Mouse (Mus musculus) urinary bladder, postnatal 25 days (tissue): ENCODE data around the gene Bdh1.
A peak's percentile ranks its signal among the peaks of the same experiment; 100 is the strongest.

Source experiments
- DNase-seq: peaks from one replicate; pipeline ENCODE4 v3.0.0; 2022; ENCODE audit warnings: low spot score

The Bdh1 gene

GRCm38 (mm10) chr16:31506665-31507456 is 84.8 kb downstream of the Bdh1 start:
- peak; percentile 41 for DNase-seq

DNA sequence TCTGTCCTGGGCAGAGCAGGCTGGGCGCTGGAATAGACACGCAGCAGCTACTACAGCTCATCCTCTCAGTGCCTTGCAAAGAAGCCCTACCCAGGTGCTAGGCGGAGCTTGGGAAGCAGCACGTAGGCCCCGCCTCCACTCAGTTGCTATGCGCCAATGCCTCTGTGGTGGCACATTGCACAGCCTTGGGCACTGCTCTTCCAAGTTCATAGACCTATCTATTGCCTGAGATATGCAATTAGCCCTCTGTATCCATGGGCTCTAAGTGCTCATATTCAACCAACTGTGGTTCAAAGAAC is 85.3 kb downstream of the Bdh1 start:
- no peak for DNase-seq

DNA sequence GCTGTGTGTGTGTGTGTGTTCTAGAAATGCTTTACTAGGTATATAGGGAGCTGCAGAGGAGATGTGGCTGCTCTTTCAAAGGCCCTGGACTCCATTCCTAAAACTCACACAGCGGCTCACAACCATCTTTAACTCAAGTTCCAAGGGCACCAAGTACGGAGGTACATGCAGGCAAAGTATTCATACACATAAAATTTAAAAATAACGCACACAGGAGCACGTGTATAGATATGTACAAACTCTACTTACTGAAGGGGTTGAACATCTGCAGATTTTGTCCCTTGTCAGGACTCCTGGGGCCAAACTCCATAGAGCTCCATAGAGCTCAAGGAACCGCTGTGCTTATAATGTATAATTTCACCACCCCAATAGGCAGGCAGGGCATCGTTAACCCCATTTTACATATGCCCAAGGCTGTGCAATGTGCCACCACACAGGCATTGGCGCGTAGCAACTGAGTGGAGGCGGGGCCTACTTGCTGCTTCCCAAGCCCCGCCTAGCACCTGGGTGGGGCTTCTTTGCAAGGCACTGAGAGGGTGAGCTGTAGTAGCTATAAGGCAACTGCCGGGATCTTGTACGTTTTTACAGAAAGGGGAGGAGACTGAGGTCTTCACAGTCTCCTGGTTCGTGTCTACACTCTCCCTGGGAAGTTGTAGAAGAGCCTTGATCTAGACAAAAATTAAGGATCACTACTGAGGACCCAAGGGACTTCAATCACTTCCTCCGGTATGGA is 85.9 kb downstream of the Bdh1 start:
- DNase-seq = no peak
